Mouse (Mus musculus) midbrain, embryonic 11.5 days (tissue): Measurements from ENCODE around the gene Slco4c1. TPM values are rescaled to one million over a fixed set of nuclear protein-coding genes. Genes with fewer than 3 reads are reported as not detected.

Experiments used
- ATAC-seq: fragments of 200-750 bp; cut with Nextera tagmentation; 2 replicates; pipeline ENCODE4 v1.8.0; 2017; ENCODE audit warnings: moderate TSS enrichment, moderate library complexity; ENCODE audit not compliant: low FRiP score
- DNase-seq: peaks from one replicate; pipeline ENCODE4 v3.0.0; 2015; ENCODE audit warnings: low spot score; ENCODE audit errors: missing footprints
- H3K27ac ChIP-seq: fragments of 300-500 bp; sonication (generic); 2 replicates; pipeline ENCODE4 v1.5.1; 2014; ENCODE audit warnings: low read depth, low read length
- H3K27me3 ChIP-seq: fragments of 300-500 bp; sonication (generic); 2 replicates; pipeline ENCODE4 v1.6.1; 2014; ENCODE audit warnings: mild to moderate bottlenecking, low read length, moderate library complexity, mixed read lengths; ENCODE audit not compliant: control insufficient read depth, insufficient read depth
- H3K36me3 ChIP-seq: fragments of 300-500 bp; sonication (generic); 2 replicates; pipeline ENCODE4 v1.6.1; 2014; ENCODE audit warnings: mild to moderate bottlenecking, low read length, moderate library complexity, mixed read lengths; ENCODE audit not compliant: control insufficient read depth, insufficient read depth
- H3K4me1 ChIP-seq: fragments of 300-500 bp; sonication (generic); 2 replicates; pipeline ENCODE4 v1.6.1; 2014; ENCODE audit warnings: low read length; ENCODE audit not compliant: control insufficient read depth, insufficient read depth
- H3K4me2 ChIP-seq: fragments of 300-500 bp; sonication (generic); 2 replicates; pipeline ENCODE4 v1.6.1; 2014; ENCODE audit warnings: mild to moderate bottlenecking, moderate library complexity
- H3K4me3 ChIP-seq: fragments of 300-500 bp; sonication (generic); 2 replicates; pipeline ENCODE4 v1.5.1; 2014; ENCODE audit warnings: low read depth, low read length
- H3K9ac ChIP-seq: fragments of 300-500 bp; sonication (generic); 2 replicates; pipeline ENCODE4 v1.6.1; 2014; ENCODE audit warnings: low read length
- H3K9me3 ChIP-seq: fragments of 300-500 bp; sonication (generic); 2 replicates; pipeline ENCODE4 v1.6.1; 2016; ENCODE audit warnings: low read length; ENCODE audit not compliant: control insufficient read depth
- WGBS: fragments of 180-500 bp; shearing (Covaris S2); extraction: QIAGEN DNeasy Blood & Tissue Kit; methylation state at CpG from one replicate; pipeline ENCODE4 v1.1.7; 2014; 5-methylcytosine and 5-hydroxymethylcytosine counted together
- polyA plus RNA-seq: library from polyadenylated mRNA; unstranded; fragments of >200 nt; fragmentation: Nextera tagmentation; extraction: Ambion mirVana; gene quantifications from 2 replicates; pipeline ENCODE4 v1.2.1, GENCODE M21; 2014

The Slco4c1 gene
- polyA plus RNA-seq, 1 experiment from 2014 or later, result 0.04 TPM

- Histone ChIP-seq H3K27me3 (no peaks in the 10 kb centered on the region), H3K4me2 (no peak overlapping the region), H3K4me3 (no peak overlapping the region), H3K9me3 (no peaks in the 10 kb centered on the region), H3K4me1 (no peaks in the 10 kb centered on the region), H3K36me3 (no peaks in the 10 kb centered on the region), H3K9ac (no peak overlapping the region), H3K27ac (no peak overlapping the region)
- ATAC-seq (no peak), DNase-seq (no peak)
- 91% methylated on average over 4 of the region's 4 CpGs for WGBS
Measured at GRCm38 (mm10) chr1:96866002-96866401, 6.0 kb downstream of the Slco4c1 start.

- Histone ChIP-seq H3K4me3 (no peak overlapping the region), H3K27me3 (no peaks in the 10 kb centered on the region), H3K9me3 (no peaks in the 10 kb centered on the region), H3K4me1 (no peaks in the 10 kb centered on the region), H3K4me2 (no peak overlapping the region), H3K27ac (no peak overlapping the region), H3K36me3 (no peaks in the 10 kb centered on the region), H3K9ac (no peak overlapping the region)
- DNase-seq (no peak), ATAC-seq (no peak)
- WGBS, result 80% methylated on average over 2 of the region's 2 CpGs
Measured at GRCm38 (mm10) chr1:96864120-96864519, 7.9 kb downstream of the Slco4c1 start.

GRCm38 (mm10) chr1:96859995-96860684, 11.8 kb downstream of the Slco4c1 start:
- DNase-seq (no peak), ATAC-seq (no peak)
- no peak overlapping the region for H3K4me2 ChIP-seq
- H3K27me3 ChIP-seq, result no peaks in the 10 kb centered on the region
- H3K4me1 ChIP-seq, result no peaks in the 10 kb centered on the region
- no peak overlapping the region for H3K4me3 ChIP-seq
- H3K9ac ChIP-seq, result no peak overlapping the region
- WGBS, result 90% methylated on average over 7 of the region's 7 CpGs
- H3K27ac ChIP-seq, result no peak overlapping the region
- H3K9me3 ChIP-seq, result no peaks in the 10 kb centered on the region
- no peaks in the 10 kb centered on the region for H3K36me3 ChIP-seq

DNA sequence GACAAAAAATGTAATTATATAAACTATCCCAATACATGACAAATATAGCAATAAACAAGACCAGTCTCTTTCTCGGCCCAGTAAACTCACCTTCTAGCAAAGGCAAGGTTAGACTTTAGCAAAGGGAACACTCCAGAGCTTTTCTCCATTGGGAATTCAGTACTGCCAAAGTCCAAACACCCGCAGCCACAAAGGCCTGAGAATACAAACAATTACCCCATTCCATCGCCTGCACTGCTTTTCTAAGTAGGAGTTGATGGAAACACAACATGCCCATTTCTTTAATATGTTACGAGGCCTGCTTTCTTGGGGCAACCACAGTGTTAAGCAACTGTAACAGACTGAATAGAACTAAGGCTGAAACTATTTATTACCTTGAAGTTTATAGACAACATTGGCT, 18.4 kb downstream of the Slco4c1 start:
- WGBS, result 84% methylated on average over 4 of the region's 4 CpGs
- no peak overlapping the region for H3K4me3 ChIP-seq

GRCm38 (mm10) chr1:96849101-96849500, 22.9 kb downstream of the Slco4c1 start:
- Histone ChIP-seq H3K4me1 (no peaks in the 10 kb centered on the region), H3K36me3 (no peaks in the 10 kb centered on the region), H3K4me2 (no peak overlapping the region), H3K9me3 (no peaks in the 10 kb centered on the region), H3K27me3 (no peaks in the 10 kb centered on the region), H3K27ac (no peak overlapping the region), H3K9ac (no peak overlapping the region), H3K4me3 (no peak overlapping the region)
- DNase-seq, result no peak
- no peak for ATAC-seq
- 77% methylated on average over 4 of the region's 4 CpGs for WGBS

More for the DNA sequence above, 18.4 kb downstream of the Slco4c1 start:
- ATAC-seq (no peak), DNase-seq (no peak)
- H3K4me1 ChIP-seq, result no peaks in the 10 kb centered on the region
- no peaks in the 10 kb centered on the region for H3K36me3 ChIP-seq
- no peaks in the 10 kb centered on the region for H3K27me3 ChIP-seq
- H3K9me3 ChIP-seq, result no peaks in the 10 kb centered on the region
- H3K27ac ChIP-seq, result no peak overlapping the region
- no peak overlapping the region for H3K9ac ChIP-seq
- no peak overlapping the region for H3K4me2 ChIP-seq

GRCm38 (mm10) chr1:96848606-96849005, 23.4 kb downstream of the Slco4c1 start:
- WGBS, result 56% methylated on average over 2 of the region's 2 CpGs
- no peaks in the 10 kb centered on the region for H3K9me3 ChIP-seq
- ATAC-seq (no peak), DNase-seq (no peak)
- no peaks in the 10 kb centered on the region for H3K36me3 ChIP-seq
- H3K27ac ChIP-seq, result no peak overlapping the region
- H3K4me3 ChIP-seq, result no peak overlapping the region
- H3K4me2 ChIP-seq, result no peak overlapping the region
- no peak overlapping the region for H3K9ac ChIP-seq
- no peaks in the 10 kb centered on the region for H3K27me3 ChIP-seq
- H3K4me1 ChIP-seq, result no peaks in the 10 kb centered on the region

- Histone ChIP-seq H3K27ac (no peak overlapping the region), H3K4me2 (no peak overlapping the region), H3K9me3 (no peaks in the 10 kb centered on the region), H3K9ac (no peak overlapping the region), H3K36me3 (no peaks in the 10 kb centered on the region), H3K4me1 (no peaks in the 10 kb centered on the region), H3K27me3 (no peaks in the 10 kb centered on the region), H3K4me3 (no peak overlapping the region)
- ATAC-seq, result peak; percentile 36; the same call in 1 of the 2 replicates
- DNase-seq, result peak; percentile 94
- 9% methylated on average over 3 of the region's 3 CpGs for WGBS
Measured at GRCm38 (mm10) chr1:96846727-96847126, 25.2 kb downstream of the Slco4c1 start.

DNA sequence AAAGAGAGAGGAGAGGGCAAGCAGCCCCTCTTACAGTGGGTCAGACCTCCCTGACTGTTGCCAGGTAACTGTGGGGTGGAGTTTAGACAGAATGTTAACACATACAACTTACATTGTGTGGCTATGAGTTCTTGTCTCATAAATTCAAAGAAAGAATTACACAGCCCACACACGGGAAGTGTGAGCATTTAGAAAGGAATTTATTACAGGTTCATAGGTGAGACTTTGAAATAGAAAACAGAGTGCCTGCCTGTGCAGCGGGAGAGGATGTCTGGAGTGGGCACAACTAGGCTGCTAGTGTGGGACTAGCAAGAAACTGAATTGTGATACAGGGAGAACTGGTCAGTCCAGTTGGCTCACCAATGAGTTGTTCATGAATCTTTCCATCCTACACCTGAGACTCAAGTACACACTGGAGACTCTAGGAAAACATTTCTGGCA, 66.7 kb downstream of the Slco4c1 start:
- Histone ChIP-seq H3K27ac (no peak overlapping the region), H3K4me3 (no peak overlapping the region)

DNA sequence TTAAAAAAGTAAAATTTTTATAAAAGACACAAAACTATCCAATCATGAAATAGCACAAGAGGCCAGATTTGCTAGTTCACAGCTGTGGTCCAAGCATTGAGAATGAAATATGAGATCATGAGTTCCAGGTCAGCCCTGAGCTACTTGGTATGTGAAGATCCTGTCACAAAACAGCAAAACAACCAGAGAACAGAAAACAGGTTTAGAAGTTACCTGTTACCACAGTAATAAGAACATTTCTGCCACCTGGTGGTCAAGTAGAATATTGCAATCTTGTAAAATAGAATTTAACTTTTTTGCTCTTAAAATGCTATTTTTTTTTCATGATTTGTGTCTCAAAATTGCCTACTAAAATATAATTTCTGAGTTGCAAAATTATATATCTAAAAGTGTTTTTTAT, 70.4 kb downstream of the Slco4c1 start:
- no peak overlapping the region for H3K4me2 ChIP-seq
- no peaks in the 10 kb centered on the region for H3K27me3 ChIP-seq
- no peak overlapping the region for H3K27ac ChIP-seq
- no peak overlapping the region for H3K4me3 ChIP-seq
- DNase-seq (peak; percentile 90), ATAC-seq (peak; percentile 68; the same call in 1 of the 2 replicates)
- H3K9ac ChIP-seq, result no peak overlapping the region
- no peaks in the 10 kb centered on the region for H3K4me1 ChIP-seq
- no peaks in the 10 kb centered on the region for H3K9me3 ChIP-seq
- no peaks in the 10 kb centered on the region for H3K36me3 ChIP-seq

More for the DNA sequence above, 66.7 kb downstream of the Slco4c1 start:
- no peaks in the 10 kb centered on the region for H3K9me3 ChIP-seq
- no peaks in the 10 kb centered on the region for H3K27me3 ChIP-seq
- H3K36me3 ChIP-seq, result no peaks in the 10 kb centered on the region
- 86% methylated on average over 2 of the region's 2 CpGs for WGBS
- H3K9ac ChIP-seq, result no peak overlapping the region
- no peak for ATAC-seq
- H3K4me2 ChIP-seq, result no peak overlapping the region
- no peaks in the 10 kb centered on the region for H3K4me1 ChIP-seq
- no peak for DNase-seq
